Mouse (Mus musculus) embryonic facial prominence, embryonic 11.5 days (tissue): Measurements from ENCODE around the gene Ralgps1. TPM values are rescaled to one million over a fixed set of nuclear protein-coding genes. Genes with fewer than 3 reads are reported as not detected.

Experiments used
- ATAC-seq: fragments of 200-750 bp; cut with Nextera tagmentation; replicated peaks from 2 replicates; pipeline ENCODE4 v1.8.0; 2017; ENCODE audit warnings: low read depth; ENCODE audit not compliant: insufficient number of reproducible peaks, low FRiP score, low TSS enrichment
- DNase-seq: peaks from one replicate; pipeline ENCODE4 v3.0.0-alpha.2; 2015; ENCODE audit warnings: low spot score
- H3K27ac ChIP-seq: fragments of 300-500 bp; sonication (generic); replicated peaks from 2 replicates; pipeline ENCODE4 v1.5.1; 2014; ENCODE audit warnings: mild to moderate bottlenecking, low read depth, low read length, control low read depth
- H3K27me3 ChIP-seq: fragments of 300-500 bp; sonication (generic); 2 replicates; pipeline ENCODE4 v1.6.1; 2014; ENCODE audit warnings: mild to moderate bottlenecking, low read length, moderate library complexity, mixed read lengths; ENCODE audit not compliant: control insufficient read depth, insufficient read depth
- H3K36me3 ChIP-seq: fragments of 300-500 bp; sonication (generic); replicated peaks from 2 replicates; pipeline ENCODE4 v1.6.1; 2014; ENCODE audit warnings: low read depth, mild to moderate bottlenecking, low read length, moderate library complexity, mixed read lengths; ENCODE audit not compliant: control insufficient read depth, insufficient read depth
- H3K4me1 ChIP-seq: fragments of 300-500 bp; sonication (generic); 2 replicates; pipeline ENCODE4 v1.6.1; 2014; ENCODE audit warnings: low read length, mixed read lengths; ENCODE audit not compliant: control insufficient read depth, insufficient read depth
- H3K4me2 ChIP-seq: fragments of 300-500 bp; sonication (generic); 2 replicates; pipeline ENCODE4 v1.6.1; 2014; ENCODE audit warnings: low read depth, mild to moderate bottlenecking, control low read depth, low read length, moderate library complexity
- H3K4me3 ChIP-seq: fragments of 300-500 bp; sonication (generic); 2 replicates; pipeline ENCODE4 v1.5.1; 2014; ENCODE audit warnings: low read depth, low read length, control low read depth
- H3K9ac ChIP-seq: fragments of 300-500 bp; sonication (generic); replicated peaks from 2 replicates; pipeline ENCODE4 v1.6.1; 2014; ENCODE audit warnings: mild to moderate bottlenecking, control low read depth, low read length
- H3K9me3 ChIP-seq: fragments of 300-500 bp; sonication (generic); replicated peaks from 2 replicates; pipeline ENCODE4 v1.6.1; 2016; ENCODE audit warnings: mild to moderate bottlenecking, low read length, inconsistent platforms, mixed read lengths; ENCODE audit not compliant: control insufficient read depth
- WGBS: fragments of 180-500 bp; shearing (Covaris S2); extraction: QIAGEN DNeasy Blood & Tissue Kit; methylation state at CpG from one replicate; pipeline ENCODE4 v1.1.7; 2014; 5-methylcytosine and 5-hydroxymethylcytosine counted together
- polyA plus RNA-seq: library from polyadenylated mRNA; unstranded; fragments of >200 nt; fragmentation: Nextera tagmentation; extraction: Ambion mirVana; gene quantifications from 2 replicates; pipeline ENCODE4 v1.2.1, GENCODE M21; 2014

Gene Ralgps1
- 3.9 and 5.2 TPM in 2 replicates for polyA plus RNA-seq

DNA sequence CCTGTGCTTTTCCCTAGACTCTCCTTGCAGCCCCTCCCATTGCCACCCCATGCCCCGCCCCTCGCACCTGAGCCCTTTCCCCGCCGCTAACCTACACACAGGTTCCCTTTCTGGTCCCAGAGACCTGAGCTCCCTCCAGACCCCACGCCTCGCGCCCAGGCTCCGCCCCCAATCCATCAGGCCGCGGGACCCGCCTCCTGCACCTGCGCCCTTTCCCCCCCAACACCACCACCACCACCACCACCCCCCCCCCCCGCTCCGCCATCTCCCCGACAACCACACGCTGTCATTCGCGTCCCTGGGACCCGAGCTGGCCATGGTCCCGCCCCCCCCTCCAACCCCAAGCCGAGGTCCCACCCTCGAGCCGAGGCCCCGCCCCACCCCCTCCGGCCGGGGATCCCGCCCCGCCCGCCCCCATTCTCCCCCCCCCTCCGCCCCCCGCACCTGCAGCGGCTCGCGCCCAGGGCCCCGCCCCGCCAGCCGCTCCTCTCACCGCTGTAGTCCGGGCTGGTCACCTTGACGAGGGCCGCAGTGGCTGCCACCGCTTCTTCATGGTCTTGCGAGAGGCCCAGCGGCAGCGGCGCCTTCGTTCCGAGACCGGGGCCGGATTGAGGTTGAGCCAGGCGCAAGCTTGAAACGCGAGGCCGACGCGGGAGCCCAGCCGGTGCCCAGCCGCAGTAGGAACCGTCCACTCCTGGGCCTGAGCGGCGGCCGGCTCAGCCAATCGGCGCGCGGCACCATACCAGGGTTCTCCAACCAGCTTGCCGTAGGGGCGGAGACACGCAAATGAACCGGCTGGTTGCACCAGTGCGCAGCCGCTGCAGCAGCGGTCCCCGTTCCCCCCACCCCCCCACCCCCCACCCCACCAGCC, at the start of gene Ralgps1:
Gene Ralgps1 (minus strand): TSS at position 710 of the 871 bp plus-strand sequence.
- no peaks in the 10 kb centered on the region for H3K4me1 ChIP-seq
- H3K36me3 ChIP-seq: no peaks in the 10 kb centered on the region
- peak within 1 kb of the TSS; percentile 52 for H3K9ac ChIP-seq
- ATAC-seq (peak; percentile 98), DNase-seq (peak; percentile 96)
- peak within 1 kb of the TSS; percentile 64 for H3K4me3 ChIP-seq
- H3K27ac ChIP-seq: peak within 1 kb of the TSS; percentile 83
- no peaks in the 10 kb centered on the region for H3K9me3 ChIP-seq
- WGBS: under 1% methylated on average over 51 of the region's 74 CpGs
- H3K27me3 ChIP-seq: no peaks in the 10 kb centered on the region
- peak within 1 kb of the TSS; percentile 61 for H3K4me2 ChIP-seq

DNA sequence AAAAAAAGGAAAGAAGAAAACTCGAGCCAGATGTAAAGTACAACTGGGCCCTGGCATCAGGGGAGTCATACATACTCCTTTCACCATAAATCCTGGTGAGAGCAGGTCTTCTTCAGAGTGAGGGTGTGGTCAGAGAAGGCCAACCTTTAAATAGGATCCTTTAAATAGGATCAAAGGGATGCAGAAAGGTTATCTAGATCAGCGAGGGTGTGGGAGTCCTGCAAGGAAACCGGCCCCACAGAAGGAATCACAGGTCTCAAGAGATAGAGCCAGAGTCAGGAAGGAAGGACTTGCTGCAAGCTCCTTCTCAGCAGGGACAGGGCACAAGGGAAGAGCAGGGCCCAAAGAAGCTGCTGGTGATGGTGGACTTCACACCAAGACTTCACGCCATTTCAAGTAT, 46.2 kb upstream of the Ralgps1 start:
- H3K4me2 ChIP-seq: no peak overlapping the region
- no peak for ATAC-seq
- no peaks in the 10 kb centered on the region for H3K4me1 ChIP-seq
- H3K27ac ChIP-seq: no peak overlapping the region
- DNase-seq: no peak
- no peaks in the 10 kb centered on the region for H3K9me3 ChIP-seq
- WGBS: 87% methylated on average over 4 of the region's 4 CpGs
- no peaks in the 10 kb centered on the region; the same call in 1 of the 2 replicates for H3K36me3 ChIP-seq
- H3K4me3 ChIP-seq: no peak overlapping the region
- H3K27me3 ChIP-seq: no peaks in the 10 kb centered on the region
- no peak overlapping the region for H3K9ac ChIP-seq

DNA sequence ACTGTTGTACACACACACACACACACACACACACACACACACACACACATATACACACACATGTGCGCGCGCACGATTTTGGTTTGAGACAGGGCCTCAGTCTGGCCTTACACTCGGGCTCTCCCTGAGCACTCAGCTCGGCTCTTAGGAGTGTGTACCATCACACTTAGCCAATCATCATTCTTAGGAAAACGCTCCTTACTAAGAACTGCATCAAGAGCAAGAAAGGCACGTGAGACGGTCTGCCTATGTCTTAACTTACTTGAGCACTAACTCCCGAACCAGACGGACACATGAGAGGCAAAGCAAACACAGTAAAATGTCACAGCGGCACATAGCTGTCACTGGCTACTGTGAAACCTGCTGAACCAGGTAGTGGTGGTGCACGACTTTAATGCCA, 42.7 kb upstream of the Ralgps1 start:
- no peak for DNase-seq
- WGBS: 91% methylated on average over 13 of the region's 13 CpGs
- H3K36me3 ChIP-seq: peaks cover 3% of the 10 kb centered on the region; the same call in 1 of the 2 replicates

DNA sequence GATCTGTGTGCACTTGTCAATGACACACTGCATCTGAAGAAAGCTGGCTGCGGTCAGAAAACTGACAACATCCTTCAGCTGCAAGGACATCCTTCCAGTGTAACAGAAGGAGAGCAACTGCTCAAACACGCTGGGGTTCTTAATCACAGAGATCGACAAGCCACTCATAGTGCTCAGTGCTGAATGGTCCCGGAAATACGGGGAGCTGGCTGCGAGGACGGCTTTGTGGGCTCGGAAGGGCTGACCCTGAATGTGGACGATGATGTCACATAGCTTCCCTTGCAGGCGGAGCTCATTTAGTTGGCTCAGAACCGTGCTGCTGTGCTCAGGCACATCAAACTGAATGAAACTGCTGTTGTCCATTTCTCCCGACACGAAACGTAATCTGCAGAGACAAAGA, 40.8 kb upstream of the Ralgps1 start:
- H3K36me3 ChIP-seq: peaks cover 3% of the 10 kb centered on the region; the same call in 1 of the 2 replicates
- no peak for ATAC-seq
- no peak overlapping the region for H3K9ac ChIP-seq
- WGBS: 89% methylated on average over 14 of the region's 14 CpGs
- no peaks in the 10 kb centered on the region for H3K4me1 ChIP-seq
- DNase-seq: no peak
- H3K27me3 ChIP-seq: no peaks in the 10 kb centered on the region
- no peak overlapping the region for H3K27ac ChIP-seq
- H3K4me2 ChIP-seq: no peak overlapping the region
- H3K4me3 ChIP-seq: no peak overlapping the region
- H3K9me3 ChIP-seq: no peaks in the 10 kb centered on the region

More for the DNA sequence above, 42.7 kb upstream of the Ralgps1 start:
- Histone ChIP-seq H3K9me3 (no peaks in the 10 kb centered on the region), H3K27me3 (no peaks in the 10 kb centered on the region), H3K4me1 (no peaks in the 10 kb centered on the region), H3K4me3 (no peak overlapping the region), H3K9ac (no peak overlapping the region), H3K4me2 (no peak overlapping the region), H3K27ac (no peak overlapping the region)
- ATAC-seq: no peak

DNA sequence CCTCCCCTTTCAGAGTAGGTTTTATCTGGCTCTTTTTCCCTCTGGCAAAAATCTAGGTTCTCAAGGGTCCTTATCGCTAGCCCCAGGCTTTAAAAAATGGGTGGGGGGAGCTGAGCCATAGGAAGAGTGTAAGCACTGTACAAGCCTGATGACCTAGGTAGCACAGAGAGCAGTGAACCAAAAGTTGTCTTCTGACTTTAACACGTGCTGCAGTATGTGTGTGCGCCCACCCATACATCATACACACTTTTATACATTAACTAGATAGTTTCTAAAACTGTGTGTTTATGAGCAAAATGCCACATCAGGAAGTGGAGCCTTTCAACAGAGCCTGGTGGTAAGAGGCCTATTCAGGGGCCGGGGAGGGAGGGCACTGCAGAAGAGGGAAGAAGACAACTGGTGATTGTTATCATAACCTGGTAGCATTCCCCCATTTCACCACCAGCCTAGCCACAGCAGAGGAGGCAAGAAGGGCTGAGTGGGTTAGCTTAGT, 32.3 kb upstream of the Ralgps1 start:
- Histone ChIP-seq H3K27ac (no peak overlapping the region), H3K4me2 (no peak overlapping the region), H3K4me1 (no peaks in the 10 kb centered on the region), H3K27me3 (no peaks in the 10 kb centered on the region), H3K36me3 (no peaks in the 10 kb centered on the region; the same call in 1 of the 2 replicates), H3K9me3 (no peaks in the 10 kb centered on the region), H3K4me3 (no peak overlapping the region), H3K9ac (no peak overlapping the region)
- ATAC-seq: no peak
- no peak for DNase-seq
- 76% methylated on average over 4 of the region's 4 CpGs for WGBS

DNA sequence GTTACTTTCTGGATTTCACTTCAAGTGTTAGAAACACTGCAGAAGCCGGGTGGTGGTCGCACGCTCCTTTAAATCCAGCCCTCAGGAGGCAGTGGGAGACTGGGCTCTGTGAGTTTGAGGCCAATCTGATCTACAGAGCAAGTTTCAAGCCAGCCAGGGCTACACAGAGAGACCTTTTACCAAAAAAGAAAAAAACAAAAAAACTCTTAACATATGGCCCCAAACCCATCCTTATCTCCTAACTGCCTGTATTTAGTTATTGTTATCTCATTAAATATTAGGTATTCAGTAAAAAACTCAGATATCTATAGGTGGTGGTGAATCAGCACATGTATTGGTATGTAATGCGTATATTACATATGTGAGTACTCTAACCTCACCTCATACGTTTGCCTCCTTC, 31.4 kb upstream of the Ralgps1 start:
- DNase-seq (no peak), ATAC-seq (no peak)
- H3K36me3 ChIP-seq: no peaks in the 10 kb centered on the region
- no peak overlapping the region for H3K4me3 ChIP-seq
- H3K9ac ChIP-seq: no peak overlapping the region
- no peaks in the 10 kb centered on the region for H3K27me3 ChIP-seq
- no peak overlapping the region for H3K4me2 ChIP-seq
- no peak overlapping the region for H3K27ac ChIP-seq
- 71% methylated on average over 5 of the region's 5 CpGs for WGBS
- no peaks in the 10 kb centered on the region for H3K9me3 ChIP-seq
- H3K4me1 ChIP-seq: no peaks in the 10 kb centered on the region

DNA sequence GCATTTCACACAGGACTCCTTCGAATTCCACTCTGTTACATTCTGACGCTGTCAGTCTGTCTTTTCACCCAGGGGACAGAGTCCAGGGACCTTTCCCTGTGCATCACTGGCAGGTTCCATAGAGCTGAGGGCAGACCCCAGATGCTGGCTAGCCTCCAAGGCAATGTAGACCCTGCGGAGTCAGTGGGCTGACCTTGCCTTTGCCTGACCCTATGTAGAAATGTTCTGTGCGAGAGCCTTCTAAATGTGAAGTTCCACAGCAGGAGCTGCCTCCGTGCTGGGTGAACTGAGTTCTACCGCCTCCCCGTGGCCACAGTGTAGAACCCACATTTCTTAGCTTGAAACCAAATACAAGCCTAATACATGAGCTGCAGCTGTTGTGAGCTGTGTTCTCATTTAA, 30.9 kb upstream of the Ralgps1 start:
- H3K9me3 ChIP-seq: no peaks in the 10 kb centered on the region
- no peak for ATAC-seq
- H3K27me3 ChIP-seq: no peaks in the 10 kb centered on the region
- 39% methylated on average over 7 of the region's 7 CpGs for WGBS
- H3K27ac ChIP-seq: no peak overlapping the region
- no peaks in the 10 kb centered on the region for H3K4me1 ChIP-seq
- no peaks in the 10 kb centered on the region for H3K36me3 ChIP-seq
- DNase-seq: peak; percentile 69
- no peak overlapping the region for H3K9ac ChIP-seq
- H3K4me3 ChIP-seq: no peak overlapping the region
- no peak overlapping the region for H3K4me2 ChIP-seq

DNA sequence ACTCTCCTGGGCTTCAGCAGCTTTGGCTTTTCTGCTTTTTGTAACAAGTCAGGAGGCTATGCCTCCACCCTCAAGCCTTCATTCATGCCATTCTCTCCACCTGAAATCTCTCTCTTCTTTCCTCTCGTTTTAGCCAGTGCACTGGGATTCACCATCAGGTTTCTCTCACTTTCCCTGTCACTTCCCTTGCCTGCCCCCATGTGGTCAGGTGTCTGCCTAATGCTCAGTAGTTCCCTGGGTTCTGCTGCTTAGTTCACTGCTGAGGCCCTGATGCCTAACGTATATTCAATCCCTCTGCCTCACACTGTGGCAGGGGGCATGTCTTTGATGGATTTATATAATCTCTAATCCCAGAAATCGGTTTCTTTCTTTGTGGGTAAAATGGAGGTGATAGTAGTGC, 29.9 kb upstream of the Ralgps1 start:
- WGBS: 42% methylated on average over 3 of the region's 3 CpGs
- Histone ChIP-seq H3K4me3 (no peak overlapping the region), H3K4me1 (no peaks in the 10 kb centered on the region), H3K36me3 (no peaks in the 10 kb centered on the region), H3K27me3 (no peaks in the 10 kb centered on the region), H3K4me2 (no peak overlapping the region), H3K27ac (no peak overlapping the region), H3K9ac (no peak overlapping the region), H3K9me3 (no peaks in the 10 kb centered on the region)
- DNase-seq (no peak), ATAC-seq (no peak)
